Mouse (Mus musculus) frontal cortex, adult 2 months (tissue): ENCODE measurements around the gene Tmub1. TPM values are rescaled to one million over a fixed set of nuclear protein-coding genes. Genes with fewer than 3 reads are reported as not detected.

ENCODE experiments used
- DNase-seq, 2 experiments: peaks; one replicate each; pipeline ENCODE4 v3.0.0; 2022; ENCODE audit warnings: low spot score in 1 of 2; ENCODE audit errors: extremely low spot score in 1 of 2
- polyA plus RNA-seq: library from polyadenylated mRNA; depleted of rRNA; stranded (reverse); fragments of >200 nt; gene quantifications from 2 replicates; pipeline ENCODE4 v1.2.3, GENCODE M21; 2012

The Tmub1 gene
- polyA plus RNA-seq, 1 experiment, result 42.7 TPM

GRCm38 (mm10) chr5:24455076-24455475 is 7.4 kb upstream of the Tmub1 start:
- no peak for DNase-seq

GRCm38 (mm10) chr5:24453985-24454303 is 6.3 kb upstream of the Tmub1 start:
- DNase-seq, result no peak

GRCm38 (mm10) chr5:24453283-24453984 is 5.8 kb upstream of the Tmub1 start:
- DNase-seq, result no peak

GRCm38 (mm10) chr5:24452691-24453233 is 5.1 kb upstream of the Tmub1 start:
- DNase-seq, result peak in 1 of 2 experiments; percentile 45

- DNase-seq, result peak in 1 of 2 experiments; percentile 42
Measured at GRCm38 (mm10) chr5:24452030-24452690, 4.5 kb upstream of the Tmub1 start, which contains the start of gene Agap3. Gene Agap3 (plus strand): TSS chr5:24452177.

GRCm38 (mm10) chr5:24451264-24452029 is 3.8 kb upstream of the Tmub1 start:
- peak in 1 of 2 experiments; percentile 80 for DNase-seq

GRCm38 (mm10) chr5:24446630-24447029 is 1.0 kb downstream of the Tmub1 start:
- DNase-seq, result no peak

- DNase-seq, result no peak
Measured at GRCm38 (mm10) chr5:24445428-24446080, 2.1 kb downstream of the Tmub1 start.

- DNase-seq, result peak; percentile 80 to 94
Measured at GRCm38 (mm10) chr5:24444746-24445427, 2.8 kb downstream of the Tmub1 start, which contains the start of gene Fastk. Gene Fastk (minus strand): TSS chr5:24445287.

GRCm38 (mm10) chr5:24443927-24444326 is 3.7 kb downstream of the Tmub1 start:
- DNase-seq, result no peak

GRCm38 (mm10) chr5:24443204-24443603 is 4.5 kb downstream of the Tmub1 start:
- DNase-seq, result no peak

GRCm38 (mm10) chr5:24442029-24442428 is 5.6 kb downstream of the Tmub1 start:
- DNase-seq, result no peak

- no peak for DNase-seq
Measured at GRCm38 (mm10) chr5:24441187-24441586, 6.5 kb downstream of the Tmub1 start.

- DNase-seq, result no peak
Measured at GRCm38 (mm10) chr5:24433993-24434392, 13.7 kb downstream of the Tmub1 start.

GRCm38 (mm10) chr5:24428596-24428995 is 19.1 kb downstream of the Tmub1 start:
- no peak for DNase-seq

GRCm38 (mm10) chr5:24427981-24428402 is 19.7 kb downstream of the Tmub1 start:
- DNase-seq, result no peak

GRCm38 (mm10) chr5:24427285-24427633 is 20.4 kb downstream of the Tmub1 start:
- no peak for DNase-seq

- no peak for DNase-seq
Measured at GRCm38 (mm10) chr5:24426556-24427284, 20.9 kb downstream of the Tmub1 start.

- DNase-seq, result no peak
Measured at GRCm38 (mm10) chr5:24426037-24426432, 21.6 kb downstream of the Tmub1 start.
